Mouse (Mus musculus) lung, embryonic 15.5 days (tissue): ENCODE measurements around the gene Spty2d1. TPM values are rescaled to one million over a fixed set of nuclear protein-coding genes. Genes with fewer than 3 reads are reported as not detected.
"Not testable (repeated sequence)": the region's sequence is repeated elsewhere in the genome, so short reads cannot be mapped to it uniquely, and the experiment has no call there.

Experiments used
- ATAC-seq: fragments of 200-750 bp; cut with Nextera tagmentation; 2 replicates; pipeline ENCODE4 v1.8.0; 2017; ENCODE audit warnings: moderate number of reproducible peaks, borderline replicate concordance; ENCODE audit not compliant: low FRiP score, low TSS enrichment; ENCODE audit errors: extremely low read depth
- H3K27ac ChIP-seq: fragments of 300-500 bp; sonication (generic); 2 replicates; pipeline ENCODE4 v1.5.1; 2015; ENCODE audit warnings: moderate library complexity, mild to moderate bottlenecking, inconsistent platforms
- H3K27me3 ChIP-seq: fragments of 300-500 bp; sonication (generic); 2 replicates; pipeline ENCODE4 v1.6.1; 2015; ENCODE audit warnings: inconsistent platforms
- H3K36me3 ChIP-seq: fragments of 300-500 bp; sonication (generic); 2 replicates; pipeline ENCODE4 v1.6.1; 2015; ENCODE audit warnings: inconsistent platforms
- H3K4me1 ChIP-seq: fragments of 300-500 bp; sonication (generic); 2 replicates; pipeline ENCODE4 v1.6.1; 2015; ENCODE audit warnings: inconsistent platforms
- H3K4me2 ChIP-seq: fragments of 300-500 bp; sonication (generic); 2 replicates; pipeline ENCODE4 v1.6.1; 2015; ENCODE audit warnings: inconsistent platforms, mild to moderate bottlenecking, moderate library complexity
- H3K4me3 ChIP-seq: fragments of 300-500 bp; sonication (generic); 2 replicates; pipeline ENCODE4 v1.5.1; 2015; ENCODE audit warnings: mild to moderate bottlenecking, inconsistent platforms
- H3K9ac ChIP-seq: fragments of 300-500 bp; sonication (generic); 2 replicates; pipeline ENCODE4 v1.6.1; 2015; ENCODE audit warnings: inconsistent platforms
- H3K9me3 ChIP-seq: fragments of 300-500 bp; sonication (generic); 2 replicates; pipeline ENCODE4 v1.6.1; 2016; ENCODE audit warnings: inconsistent platforms
- WGBS: fragments of 180-500 bp; shearing (Covaris S2); methylation state at CpG from one replicate; pipeline ENCODE4 v1.1.7; 2015; 5-methylcytosine and 5-hydroxymethylcytosine counted together
- polyA plus RNA-seq: library from polyadenylated mRNA; unstranded; fragments of >200 nt; fragmentation: Nextera tagmentation; extraction: Ambion mirVana; gene quantifications from 2 replicates; pipeline ENCODE4 v1.2.1, GENCODE M21; 2015

The Spty2d1 gene
- polyA plus RNA-seq, 1 experiment from 2014 or later: 23.3 TPM

DNA sequence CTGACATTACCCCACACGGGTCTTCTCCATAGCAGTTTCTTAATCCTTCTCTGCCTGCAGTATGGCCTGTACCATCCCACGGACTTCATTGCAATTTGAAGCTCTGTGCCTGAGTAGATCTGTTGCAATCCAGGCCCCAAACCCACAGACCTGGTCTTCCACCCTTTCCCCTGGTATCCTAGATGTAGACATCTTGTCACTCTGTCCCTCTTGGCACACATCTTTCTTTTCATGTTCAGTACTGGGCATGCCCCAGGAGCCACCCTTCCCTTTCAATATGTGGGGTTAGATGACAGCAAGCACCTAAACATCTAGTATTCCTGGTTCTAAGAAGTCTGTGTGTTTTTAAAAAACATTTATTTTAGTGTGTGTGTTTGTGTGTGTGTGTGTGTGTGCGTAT lies 33.5 kb upstream of the Spty2d1 start:
- Histone ChIP-seq H3K27me3 (no peaks in the 10 kb centered on the region), H3K36me3 (no peaks in the 10 kb centered on the region), H3K9ac (no peak overlapping the region), H3K4me3 (no peak overlapping the region), H3K27ac (no peak overlapping the region), H3K9me3 (no peaks in the 10 kb centered on the region), H3K4me1 (peaks cover 20% of the 10 kb centered on the region), H3K4me2 (no peak overlapping the region)
- no peak for ATAC-seq
- 69% methylated on average over 3 of the region's 3 CpGs for WGBS

DNA sequence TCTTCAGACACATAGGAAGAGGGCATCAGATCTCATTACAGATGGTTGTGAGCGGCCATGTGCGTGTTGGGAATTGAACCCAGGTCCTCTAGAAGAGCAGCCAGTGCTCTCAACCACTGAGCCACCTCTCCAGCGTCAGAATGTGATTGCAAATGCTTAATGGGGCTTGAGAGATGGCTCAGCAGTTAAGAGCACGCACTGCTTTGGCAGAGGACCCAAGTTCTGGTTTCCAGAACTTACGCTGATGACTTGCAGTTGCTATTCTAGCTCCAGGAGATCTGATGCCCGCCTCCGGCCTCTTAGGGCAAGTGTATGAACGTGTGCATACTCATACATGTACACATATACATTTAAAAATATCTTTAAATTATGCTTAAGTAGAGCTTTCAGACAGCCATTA lies 27.2 kb upstream of the Spty2d1 start:
- no peak for ATAC-seq
- Histone ChIP-seq H3K36me3 (no peaks in the 10 kb centered on the region), H3K27ac (no peak overlapping the region), H3K4me3 (no peak overlapping the region), H3K4me2 (no peak overlapping the region), H3K27me3 (no peaks in the 10 kb centered on the region), H3K9ac (no peak overlapping the region), H3K9me3 (no peaks in the 10 kb centered on the region), H3K4me1 (no peaks in the 10 kb centered on the region)
- 66% methylated on average over 8 of the region's 8 CpGs for WGBS

DNA sequence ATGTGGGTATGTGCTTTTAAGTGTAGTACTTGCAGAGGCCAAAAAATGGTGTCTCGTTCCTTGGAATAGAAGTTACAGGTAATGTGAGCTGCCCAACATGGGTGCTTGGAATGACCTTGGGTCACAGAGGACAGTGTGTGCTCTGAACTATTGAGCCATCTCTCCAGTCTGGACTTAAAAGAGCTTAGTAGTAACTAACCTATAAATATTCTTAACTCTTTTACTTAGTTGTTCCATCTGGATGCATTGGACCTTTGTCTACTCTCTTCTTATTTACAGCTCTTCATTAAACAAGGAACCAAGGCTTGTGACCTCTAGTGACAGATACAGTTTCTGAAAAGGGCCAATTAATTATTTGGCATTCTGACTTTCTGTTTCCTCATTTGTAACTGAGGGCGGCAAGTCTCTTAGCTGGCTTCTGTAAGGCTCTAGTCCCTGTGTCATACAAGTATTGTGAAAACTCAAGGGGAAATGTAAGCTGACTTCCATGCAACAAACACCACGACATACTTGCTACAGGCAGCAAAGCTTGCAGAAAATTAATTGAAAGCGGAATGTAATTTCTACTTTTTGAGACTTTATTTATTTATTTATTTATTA lies 26.7 kb upstream of the Spty2d1 start:
- Histone ChIP-seq H3K9ac (no peak overlapping the region), H3K4me2 (no peak overlapping the region), H3K9me3 (no peaks in the 10 kb centered on the region), H3K27ac (no peak overlapping the region), H3K36me3 (no peaks in the 10 kb centered on the region), H3K4me1 (no peaks in the 10 kb centered on the region), H3K27me3 (no peaks in the 10 kb centered on the region), H3K4me3 (no peak overlapping the region)
- WGBS: 84% methylated on average over 4 of the region's 4 CpGs
- ATAC-seq: no peak

DNA sequence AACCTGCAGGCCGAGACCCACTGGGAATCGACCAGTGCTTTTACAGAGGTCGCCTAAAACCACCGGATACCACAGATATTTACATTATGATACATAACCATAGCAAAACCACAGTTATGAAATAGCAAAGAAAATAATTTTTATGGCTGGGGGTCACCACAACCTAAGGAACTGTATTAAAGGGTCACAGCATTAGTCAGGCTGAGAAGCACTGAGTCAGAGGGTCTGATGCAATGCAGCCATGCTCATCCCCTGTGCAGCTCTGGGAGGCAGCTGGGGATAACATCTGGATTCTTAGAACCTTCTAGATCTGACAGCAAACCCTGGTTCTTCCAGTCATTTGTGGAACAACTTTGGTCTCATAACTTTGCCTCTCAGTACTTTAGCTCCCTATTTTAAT lies 23.2 kb upstream of the Spty2d1 start:
- Histone ChIP-seq H3K9me3 (no peaks in the 10 kb centered on the region), H3K4me2 (no peak overlapping the region), H3K36me3 (no peaks in the 10 kb centered on the region), H3K27ac (no peak overlapping the region), H3K9ac (no peak overlapping the region), H3K4me3 (no peak overlapping the region), H3K4me1 (no peaks in the 10 kb centered on the region), H3K27me3 (no peaks in the 10 kb centered on the region)
- 59% methylated on average over 4 of the region's 4 CpGs for WGBS
- ATAC-seq: no peak

DNA sequence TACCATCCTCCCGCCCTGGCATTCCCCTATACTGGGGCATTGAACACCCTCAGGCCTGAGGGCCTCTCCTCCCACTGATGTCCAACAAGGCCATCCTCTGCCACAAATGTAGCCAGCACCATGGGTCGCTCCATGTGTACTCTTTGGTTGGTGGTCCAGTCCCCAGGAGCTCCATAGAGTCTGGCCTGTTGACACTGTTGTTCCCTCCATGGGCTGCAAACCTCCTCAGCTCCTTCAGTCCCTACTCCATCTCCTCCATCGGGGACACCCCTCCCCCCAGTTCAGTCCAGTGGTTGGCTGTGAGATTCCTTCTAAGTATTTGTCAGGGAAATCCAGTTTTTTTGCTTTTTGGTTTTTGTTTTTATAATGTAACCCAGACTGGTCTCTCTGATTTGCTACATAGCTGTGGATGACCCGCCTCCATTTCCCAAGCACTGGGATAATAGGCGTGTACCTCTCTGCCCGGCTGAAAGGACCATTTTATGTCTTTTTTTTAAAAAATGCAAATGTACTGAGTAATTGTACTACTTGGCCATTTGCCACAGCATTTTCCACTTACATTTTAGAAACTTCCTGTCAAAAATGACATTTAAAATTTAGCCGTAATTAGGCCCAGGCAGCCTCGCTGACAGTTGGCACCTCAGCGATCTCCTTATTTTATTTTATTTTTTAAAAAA lies 22.4 kb upstream of the Spty2d1 start:
- no peaks in the 10 kb centered on the region for H3K27me3 ChIP-seq
- no peak overlapping the region for H3K27ac ChIP-seq
- 70% methylated on average over 9 of the region's 9 CpGs for WGBS
- no peaks in the 10 kb centered on the region for H3K9me3 ChIP-seq
- H3K4me2 ChIP-seq: no peak overlapping the region
- H3K36me3 ChIP-seq: no peaks in the 10 kb centered on the region
- no peak overlapping the region for H3K9ac ChIP-seq
- no peak overlapping the region for H3K4me3 ChIP-seq
- no peaks in the 10 kb centered on the region for H3K4me1 ChIP-seq
- 0 out of 2 replicates have a peak, but pooled peaks have one; percentile 49 for ATAC-seq

DNA sequence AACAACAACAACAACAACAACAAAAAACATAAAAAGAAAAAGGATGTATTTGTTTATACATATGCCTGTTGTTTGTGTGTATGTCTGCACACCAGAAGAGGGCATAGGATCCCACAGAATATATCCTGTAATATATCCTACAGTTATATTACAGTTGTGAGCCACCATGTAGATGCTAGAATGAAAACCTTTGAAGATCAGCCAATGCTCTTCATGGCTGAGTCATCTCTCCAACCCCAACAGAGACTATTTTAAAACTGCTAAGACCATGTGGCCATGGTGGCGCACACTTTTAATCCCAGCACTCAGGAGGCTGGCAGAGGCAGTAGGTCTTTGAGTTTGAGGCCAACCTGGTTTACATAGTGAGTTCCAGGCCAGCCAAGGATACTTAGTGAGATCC lies 19.3 kb upstream of the Spty2d1 start:
- no peaks in the 10 kb centered on the region for H3K36me3 ChIP-seq
- 82% methylated on average over 1 of the region's 1 CpGs for WGBS
- no peak for ATAC-seq
- H3K27ac ChIP-seq: no peak overlapping the region
- H3K27me3 ChIP-seq: no peaks in the 10 kb centered on the region
- H3K9me3 ChIP-seq: no peaks in the 10 kb centered on the region
- 0 out of 2 replicates have a peak, but pooled peaks cover 3% of the 10 kb centered on the region for H3K4me1 ChIP-seq
- no peak overlapping the region for H3K4me2 ChIP-seq
- no peak overlapping the region for H3K4me3 ChIP-seq
- no peak overlapping the region for H3K9ac ChIP-seq

DNA sequence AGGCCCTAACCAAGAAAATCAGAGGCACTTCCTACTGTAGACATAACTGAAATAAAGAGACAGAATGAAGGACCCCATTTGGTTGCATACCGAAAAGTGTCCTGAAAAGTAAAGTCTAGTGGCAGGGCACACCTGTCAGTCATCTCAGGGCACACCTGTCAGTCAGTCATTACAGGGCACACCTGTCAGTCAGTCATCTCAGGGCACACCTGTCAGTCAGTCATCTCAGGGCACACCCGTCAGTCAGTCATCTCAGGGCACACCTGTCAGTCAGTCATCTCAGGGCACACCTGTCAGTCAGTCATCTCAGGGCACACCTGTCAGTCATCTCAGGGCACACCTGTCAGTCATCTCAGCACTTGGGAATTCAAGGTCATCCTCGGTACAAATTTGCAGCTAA lies 18.7 kb upstream of the Spty2d1 start:
- H3K27ac ChIP-seq, H3K9ac ChIP-seq, H3K36me3 ChIP-seq, H3K4me2 ChIP-seq, H3K4me3 ChIP-seq, H3K27me3 ChIP-seq, H3K4me1 ChIP-seq, H3K9me3 ChIP-seq, ATAC-seq: not testable (repeated sequence)
- whole genome bisulfite sequencing: 81% methylated on average over 3 of the region's 3 CpGs

DNA sequence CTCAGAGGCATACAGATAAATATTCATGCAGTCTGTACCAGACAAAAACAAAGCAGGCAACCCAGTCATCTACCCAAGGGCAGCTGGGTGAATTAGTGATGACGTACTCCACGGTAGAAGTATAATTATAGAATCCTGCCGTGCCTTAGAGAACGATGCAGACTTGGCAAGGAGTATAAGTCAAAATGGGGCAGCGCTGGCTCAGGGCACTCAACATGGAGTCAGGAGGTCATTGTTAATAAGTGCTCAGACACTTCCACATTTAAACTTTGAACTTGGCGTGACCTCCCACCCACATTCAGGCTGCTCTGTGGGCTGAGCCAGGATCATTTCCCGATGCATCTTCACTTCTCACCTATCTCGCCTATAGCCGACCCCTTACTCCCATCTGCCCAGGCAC lies 17.2 kb upstream of the Spty2d1 start:
- 60% methylated on average over 9 of the region's 9 CpGs for WGBS
- no peaks in the 10 kb centered on the region for H3K9me3 ChIP-seq
- H3K36me3 ChIP-seq: no peaks in the 10 kb centered on the region
- H3K4me1 ChIP-seq: peaks cover 16% of the 10 kb centered on the region
- no peaks in the 10 kb centered on the region for H3K27me3 ChIP-seq
- no peak overlapping the region for H3K4me2 ChIP-seq
- H3K4me3 ChIP-seq: no peak overlapping the region
- no peak overlapping the region for H3K27ac ChIP-seq
- H3K9ac ChIP-seq: no peak overlapping the region
- no peak for ATAC-seq

DNA sequence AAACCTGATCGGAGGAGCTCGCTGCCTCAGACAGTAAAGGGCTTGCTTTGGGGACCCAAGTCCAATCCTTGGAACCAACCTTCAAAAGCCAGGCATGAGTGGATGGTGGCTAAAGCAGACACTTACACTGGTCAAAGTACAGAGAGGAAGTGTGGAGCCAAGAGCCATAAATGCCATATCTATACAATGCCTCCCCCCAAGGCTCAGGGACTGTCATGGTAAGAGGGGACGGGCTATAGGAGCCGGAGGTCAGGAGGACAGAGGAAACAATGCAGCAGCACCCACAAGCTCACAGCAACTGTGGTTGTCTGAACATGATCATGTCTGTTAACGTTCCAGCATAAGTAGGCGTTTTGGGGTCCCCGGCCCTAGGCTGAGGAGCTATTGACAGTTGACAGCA lies 16.2 kb upstream of the Spty2d1 start:
- peaks cover 23% of the 10 kb centered on the region for H3K4me1 ChIP-seq
- H3K9me3 ChIP-seq: no peaks in the 10 kb centered on the region
- no peaks in the 10 kb centered on the region for H3K36me3 ChIP-seq
- ATAC-seq: no peak
- H3K27ac ChIP-seq: no peak overlapping the region
- H3K4me2 ChIP-seq: no peak overlapping the region
- H3K9ac ChIP-seq: no peak overlapping the region
- WGBS: 87% methylated on average over 7 of the region's 7 CpGs
- no peaks in the 10 kb centered on the region for H3K27me3 ChIP-seq
- no peak overlapping the region for H3K4me3 ChIP-seq

DNA sequence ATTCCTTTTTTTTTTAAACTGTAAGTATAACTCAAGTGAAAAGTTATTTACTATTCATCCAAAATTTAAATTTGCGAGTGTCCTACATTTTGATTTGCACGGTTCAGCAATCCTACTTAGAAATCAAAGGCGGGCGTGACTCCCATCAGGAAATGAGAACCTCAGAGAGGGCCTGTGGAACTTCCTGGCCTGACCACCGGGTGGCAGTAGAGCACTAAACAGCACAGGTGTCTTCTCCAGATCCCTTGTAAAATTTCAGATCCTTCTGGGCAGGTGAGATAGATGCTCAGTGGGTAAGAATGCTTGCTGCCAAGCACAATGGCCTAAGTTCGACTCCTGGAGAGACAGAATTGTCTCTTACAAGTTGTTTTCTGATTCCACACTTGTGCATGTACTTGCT lies 15.3 kb upstream of the Spty2d1 start:
- Histone ChIP-seq H3K36me3 (no peaks in the 10 kb centered on the region), H3K27me3 (no peaks in the 10 kb centered on the region), H3K4me2 (no peak overlapping the region), H3K27ac (no peak overlapping the region), H3K9me3 (no peaks in the 10 kb centered on the region), H3K4me1 (peaks cover 27% of the 10 kb centered on the region), H3K9ac (no peak overlapping the region), H3K4me3 (no peak overlapping the region)
- WGBS: 12% methylated on average over 6 of the region's 6 CpGs
- no peak for ATAC-seq

DNA sequence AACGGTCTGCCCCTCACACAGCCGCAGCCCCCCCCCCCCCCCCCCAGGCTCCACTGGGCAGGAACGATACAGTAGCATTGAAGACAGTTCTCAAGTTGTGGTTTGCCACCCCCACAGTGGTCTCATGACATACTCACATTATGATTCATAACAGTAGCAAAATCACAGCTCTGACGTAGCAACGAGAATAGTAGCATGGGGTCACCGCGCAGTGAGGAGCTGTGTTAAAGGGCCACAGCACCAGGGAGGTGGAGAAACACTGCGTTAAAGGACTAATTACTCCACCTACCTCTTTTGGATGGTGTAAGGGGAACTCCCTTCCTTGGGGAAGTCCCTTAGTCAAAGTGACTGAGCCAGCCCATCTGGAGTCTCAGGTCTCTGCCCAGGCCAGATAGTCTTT lies 14.3 kb upstream of the Spty2d1 start:
- Histone ChIP-seq H3K4me2 (no peak overlapping the region), H3K9me3 (no peaks in the 10 kb centered on the region), H3K9ac (no peak overlapping the region), H3K4me3 (no peak overlapping the region), H3K36me3 (no peaks in the 10 kb centered on the region), H3K27me3 (no peaks in the 10 kb centered on the region), H3K27ac (no peak overlapping the region), H3K4me1 (peaks cover 27% of the 10 kb centered on the region)
- ATAC-seq: no peak
- 54% methylated on average over 8 of the region's 8 CpGs for WGBS

DNA sequence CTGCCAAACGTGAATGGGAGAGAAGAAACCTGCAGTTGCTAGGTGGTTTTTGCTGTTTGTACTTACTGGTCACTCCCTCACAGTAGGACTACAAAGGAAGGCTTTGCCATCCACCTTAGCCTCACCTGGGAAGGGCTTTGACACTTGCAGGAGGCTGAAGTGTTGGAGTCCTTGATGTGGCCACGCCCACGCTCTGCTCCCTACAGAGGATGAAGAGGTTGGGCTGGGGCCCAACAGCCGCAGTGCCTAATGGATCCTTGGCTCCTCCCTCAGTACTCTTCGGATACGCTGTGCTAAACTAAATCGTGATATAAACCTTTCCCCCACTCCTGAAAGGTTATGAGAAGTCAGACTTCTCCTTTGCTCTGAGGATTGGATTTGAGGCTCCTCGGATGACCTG lies 12.7 kb upstream of the Spty2d1 start:
- peaks cover 27% of the 10 kb centered on the region for H3K4me1 ChIP-seq
- ATAC-seq: peak; percentile 67; the same call in 1 of the 2 replicates
- H3K27me3 ChIP-seq: no peaks in the 10 kb centered on the region
- 5% methylated on average over 8 of the region's 8 CpGs for WGBS
- H3K27ac ChIP-seq: no peak overlapping the region
- peak overlapping the region; percentile 29; the same call in 1 of the 2 replicates for H3K9ac ChIP-seq
- no peaks in the 10 kb centered on the region for H3K9me3 ChIP-seq
- peak overlapping the region; percentile 54 for H3K4me2 ChIP-seq
- no peaks in the 10 kb centered on the region for H3K36me3 ChIP-seq
- peak overlapping the region; percentile 30 for H3K4me3 ChIP-seq
